Mouse (Mus musculus) NIH3T3 (cell line): ENCODE measurements at regions not wholly inside any gene's neighbourhood (a gene's known extent, or its start where the extent isn't known, plus 50 kb on each side); places are given as distances from the start of the nearest gene placed in this dataset.
"Not testable (repeated sequence)": the region's sequence is repeated elsewhere in the genome, so short reads cannot be mapped to it uniquely, and the experiment has no call there.

ENCODE experiments used
- DNase-seq: peaks from one replicate; pipeline ENCODE4 v3.0.0-alpha.2; 2012; ENCODE audit warnings: low read depth

DNA sequence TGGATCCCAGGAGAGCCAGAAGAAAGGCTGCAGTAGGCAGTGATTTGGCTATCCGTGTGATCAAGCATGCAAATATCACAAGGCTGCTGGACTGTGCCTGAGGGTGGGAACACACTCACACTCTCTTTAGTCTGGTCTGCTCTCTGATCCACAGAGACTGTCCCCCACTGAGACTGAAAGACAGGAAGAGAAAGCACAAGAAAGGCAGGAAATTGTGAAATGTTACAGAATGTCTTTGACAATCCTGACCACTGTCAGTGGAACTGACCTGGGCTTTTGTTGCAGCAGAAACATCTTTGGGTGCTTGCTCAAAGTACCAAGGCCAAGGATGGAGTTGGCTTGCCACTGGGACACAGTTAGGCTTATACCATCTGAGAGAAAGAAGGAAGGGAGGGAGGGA, 52.3 kb upstream of the Gpd2 start:
- DNase-seq, result no peak

DNA sequence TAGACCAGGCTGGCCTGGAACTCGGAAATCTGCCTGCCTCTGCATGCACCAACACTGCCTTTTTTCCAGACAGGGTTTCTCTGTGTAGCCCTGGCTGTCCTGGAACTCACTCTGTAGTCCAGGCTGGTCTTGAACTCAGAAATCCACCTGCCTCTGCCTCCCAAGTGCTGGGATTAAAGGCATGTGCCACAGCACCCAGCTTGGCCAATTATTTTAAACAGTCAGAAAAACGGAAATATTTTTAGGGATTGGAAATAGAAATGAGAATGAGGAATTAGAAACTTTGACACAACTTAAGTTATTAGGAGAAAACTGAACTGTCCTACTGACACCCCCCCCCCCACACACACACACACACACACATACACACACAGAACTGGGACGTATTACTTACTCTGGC, 54.3 kb upstream of the Gpd2 start:
- DNase-seq, result not testable (repeated sequence)

DNA sequence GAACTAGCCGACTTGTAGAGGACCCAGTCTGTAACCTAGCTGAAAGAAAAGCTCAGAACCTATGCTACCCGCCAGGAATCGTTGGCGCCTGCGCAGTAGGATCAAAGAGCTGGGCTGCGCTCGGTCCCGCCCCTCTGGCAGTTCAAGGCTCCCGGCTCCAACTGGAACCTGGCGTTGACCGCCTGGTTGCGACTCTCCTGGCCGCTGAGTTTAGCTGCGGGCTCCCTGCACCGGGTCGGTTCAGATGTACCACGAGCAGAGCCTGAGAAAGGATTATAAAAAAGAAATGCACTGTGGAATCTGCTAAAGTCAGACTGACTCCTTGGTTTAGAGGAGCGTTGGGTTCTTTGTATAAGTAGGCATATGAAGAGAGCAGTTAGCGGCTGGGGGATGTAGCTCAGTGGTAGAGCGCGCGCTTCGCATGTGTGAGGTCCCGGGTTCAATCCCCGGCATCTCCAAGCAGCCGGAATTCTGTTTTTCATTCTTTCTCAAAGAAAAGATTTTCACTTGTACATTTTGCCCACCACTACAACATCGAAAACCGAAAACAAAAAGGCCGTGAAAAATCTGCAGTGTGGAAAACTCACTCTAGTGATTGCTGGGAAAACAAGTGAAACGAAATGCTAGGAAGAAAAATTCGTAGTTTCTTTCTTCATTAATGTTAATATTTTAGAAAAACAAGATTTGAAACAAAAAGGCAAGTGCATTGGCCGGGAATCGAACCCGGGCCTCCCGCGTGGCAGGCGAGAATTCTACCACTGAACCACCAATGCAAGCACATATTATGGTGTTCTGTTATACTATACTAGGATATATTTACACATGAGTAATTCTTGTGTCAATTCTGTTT, 55.5 kb upstream of the Gpd2 start:
- peak; percentile 93 for DNase-seq

DNA sequence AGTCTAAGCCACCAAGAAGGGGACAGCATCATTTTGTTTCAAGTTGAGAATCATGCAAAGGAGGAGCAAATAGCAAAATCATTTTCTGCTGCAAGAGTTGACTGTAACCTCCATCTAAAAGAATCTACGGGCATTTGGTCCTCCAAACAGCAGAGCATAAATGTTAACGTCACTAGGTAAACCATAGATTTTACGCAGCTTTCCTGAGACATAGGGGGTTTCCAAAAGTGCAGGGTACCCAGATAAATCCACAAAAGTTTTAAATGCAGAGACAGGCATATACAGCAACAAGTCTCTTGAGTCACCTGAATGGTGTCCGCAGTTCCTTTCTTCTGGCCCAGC, 56.1 kb upstream of the Gpd2 start:
- DNase-seq, result no peak

DNA sequence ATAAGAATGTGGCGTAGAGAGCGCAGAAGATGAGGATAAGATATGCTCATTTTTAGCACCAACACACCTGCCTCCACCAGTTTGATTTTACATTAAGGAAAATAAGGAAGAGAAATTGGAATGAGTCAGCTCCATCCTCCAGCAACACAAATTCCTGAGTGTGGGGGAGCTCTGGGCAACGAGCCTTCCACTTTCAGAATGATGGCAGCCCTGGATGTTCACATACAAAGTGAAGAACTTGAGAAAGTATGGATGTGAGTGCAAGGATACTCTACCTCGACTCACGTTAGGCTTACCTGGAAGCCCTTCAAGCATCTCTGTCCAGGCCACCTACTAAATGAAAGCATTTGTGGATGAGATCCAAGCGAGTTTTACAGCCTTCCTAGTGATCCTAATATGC, 54.3 kb upstream of the Nr4a2 start:
- peak; percentile 61 for DNase-seq

DNA sequence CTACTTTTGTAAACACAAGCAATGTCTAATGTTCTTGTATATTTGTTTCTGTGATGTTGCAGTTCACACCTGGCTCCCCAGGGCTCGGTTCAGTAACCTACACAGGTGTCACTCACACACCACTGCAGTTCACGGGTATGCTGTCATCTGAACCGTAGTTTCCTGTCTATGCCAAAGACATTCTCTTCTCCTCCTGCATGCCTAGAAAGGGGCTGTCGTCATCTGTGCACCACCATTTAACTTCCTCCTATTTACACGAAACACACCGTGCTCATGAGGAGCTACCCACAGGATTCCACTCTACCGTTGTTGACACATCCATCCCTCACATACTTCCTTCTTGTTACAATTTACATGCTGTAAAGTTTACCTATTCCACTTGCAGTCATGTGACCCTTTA, 52.7 kb upstream of the Nr4a2 start:
- DNase-seq, result no peak

DNA sequence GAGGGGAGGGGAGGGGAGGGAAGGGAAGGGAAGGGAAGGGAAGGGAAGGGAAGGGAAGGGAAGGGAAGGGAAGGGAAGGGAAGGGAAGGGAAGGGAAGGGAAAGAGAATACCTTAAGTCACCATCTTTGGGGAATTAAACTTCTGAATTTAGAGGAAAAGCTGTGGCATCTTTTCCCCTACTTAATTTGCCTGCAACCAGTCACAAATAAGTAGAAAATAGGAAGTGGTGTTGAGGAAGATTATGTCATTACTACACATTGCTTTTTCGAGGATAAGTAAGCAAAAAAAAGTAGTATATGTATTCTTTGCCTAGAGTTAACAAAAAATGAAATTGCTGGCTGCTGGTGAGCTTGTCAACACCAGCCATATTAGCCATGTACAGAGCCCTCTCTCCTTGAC, 51.4 kb upstream of the Nr4a2 start:
- no peak for DNase-seq
